ENCODE assay signal across 9 mouse cellular contexts in genomic region chr6:122626110-122626509, GRCm38 (mm10). TPM values are rescaled to one million over a fixed set of nuclear protein-coding genes. Genes with fewer than 3 reads are reported as not detected.
DNase-seq lines count a peak whose midpoint lies in the region; ATAC-seq lines count a peak whose summit lies in the region.
"Had no signal": no experiment of that assay in that cellular context is flagged by ENCODE, and none has a peak within 500 bp of the region (broad histone marks: within the 10 kb centered on the region; RNA-seq: fewer than 3 reads in every experiment).

Gene Dppa3 (plus strand): TSS chr6:122626410.

- no peaks in the 10 kb centered on the region for H3K36me3 ChIP-seq in hindbrain, embryonic 16.5 days (ENCODE audit: control insufficient read depth, insufficient read depth, low read length)
- H3K36me3 ChIP-seq in hindbrain, embryonic 14.5 days (replicated peaks; ENCODE audit: control insufficient read depth, insufficient read depth) = no peaks in the 10 kb centered on the region
- no peaks in the 10 kb centered on the region for H3K36me3 ChIP-seq in midbrain, embryonic 15.5 days (replicated peaks)
- H3K36me3 ChIP-seq in midbrain, embryonic 14.5 days (ENCODE audit: control insufficient read depth, insufficient read depth, low read length) = no peaks in the 10 kb centered on the region
- H3K36me3 ChIP-seq in liver, embryonic 11.5 days (ENCODE audit: control insufficient read depth, insufficient read depth, low read length) = no peaks in the 10 kb centered on the region
- H3K36me3 ChIP-seq in stomach, embryonic 16.5 days (ENCODE audit: control insufficient read depth, insufficient read depth, low read length) = no peaks in the 10 kb centered on the region

- no peak for ATAC-seq in hindbrain, embryonic 16.5 days
- no peak for ATAC-seq in hindbrain, embryonic 14.5 days (ENCODE audit: low FRiP score)
- no peak for ATAC-seq in midbrain, embryonic 15.5 days (replicated peaks)
- no peak for ATAC-seq in midbrain, embryonic 14.5 days (ENCODE audit: low FRiP score, low TSS enrichment)
- ATAC-seq in liver, embryonic 11.5 days (replicated peaks; ENCODE audit: low FRiP score) = no peak
- ATAC-seq in stomach, embryonic 16.5 days (ENCODE audit: insufficient read depth, low FRiP score) = no peak

- H3K4me2 ChIP-seq in hindbrain, embryonic 16.5 days (ENCODE audit: low read length) = peak within 1 kb of the TSS; percentile 40; the same call in 1 of the 2 replicates
- no peak within 1 kb of the TSS for H3K4me2 ChIP-seq in hindbrain, embryonic 14.5 days (replicated peaks)
- 0 out of 2 replicates have a peak within 1 kb of the TSS, but pooled peaks have one; percentile 30 for H3K4me2 ChIP-seq in midbrain, embryonic 15.5 days
- no peak within 1 kb of the TSS for H3K4me2 ChIP-seq in midbrain, embryonic 14.5 days (ENCODE audit: low read length)
- H3K4me2 ChIP-seq in liver, embryonic 11.5 days = peak within 1 kb of the TSS; percentile 49
- peak within 1 kb of the TSS; percentile 45 for H3K4me2 ChIP-seq in stomach, embryonic 16.5 days (ENCODE audit: low read depth, low read length)

- no peaks in the 10 kb centered on the region for H3K4me1 ChIP-seq in hindbrain, embryonic 16.5 days (ENCODE audit: control insufficient read depth, insufficient read depth, low read depth, low read length)
- H3K4me1 ChIP-seq in hindbrain, embryonic 14.5 days (replicated peaks; ENCODE audit: control insufficient read depth, insufficient read depth, low read length) = no peaks in the 10 kb centered on the region
- no peaks in the 10 kb centered on the region for H3K4me1 ChIP-seq in midbrain, embryonic 15.5 days
- H3K4me1 ChIP-seq in midbrain, embryonic 14.5 days (ENCODE audit: control insufficient read depth, insufficient read depth, low read length) = no peaks in the 10 kb centered on the region
- H3K4me1 ChIP-seq in liver, embryonic 11.5 days (replicated peaks; ENCODE audit: control insufficient read depth, insufficient read depth, low read length) = no peaks in the 10 kb centered on the region
- no peaks in the 10 kb centered on the region for H3K4me1 ChIP-seq in stomach, embryonic 16.5 days (ENCODE audit: control insufficient read depth, insufficient read depth, low read length)

- WGBS in hindbrain, embryonic 16.5 days = 93% methylated on average over 8 of the region's 8 CpGs
- 93% methylated on average over 8 of the region's 8 CpGs for WGBS in hindbrain, embryonic 14.5 days
- 91% methylated on average over 8 of the region's 8 CpGs for WGBS in midbrain, embryonic 15.5 days
- whole genome bisulfite sequencing in midbrain, embryonic 14.5 days = 95% methylated on average over 8 of the region's 8 CpGs
- 71% methylated on average over 8 of the region's 8 CpGs for WGBS in liver, embryonic 11.5 days
- 88% methylated on average over 8 of the region's 8 CpGs for WGBS in stomach, embryonic 16.5 days

- no peak within 1 kb of the TSS for H3K4me3 ChIP-seq in hindbrain, embryonic 16.5 days (ENCODE audit: low read length)
- no peak within 1 kb of the TSS for H3K4me3 ChIP-seq in hindbrain, embryonic 14.5 days (replicated peaks; ENCODE audit: low read length)
- H3K4me3 ChIP-seq in midbrain, embryonic 15.5 days = no peak within 1 kb of the TSS
- H3K4me3 ChIP-seq in midbrain, embryonic 14.5 days (replicated peaks; ENCODE audit: low read depth, low read length) = no peak within 1 kb of the TSS
- H3K4me3 ChIP-seq in liver, embryonic 11.5 days (ENCODE audit: low read depth, low read length) = peak within 1 kb of the TSS; percentile 28; the same call in 1 of the 2 replicates
- H3K4me3 ChIP-seq in stomach, embryonic 16.5 days (replicated peaks; ENCODE audit: low read length) = no peak within 1 kb of the TSS

- H3K9ac ChIP-seq in hindbrain, embryonic 16.5 days (ENCODE audit: low read depth, low read length) = no peak within 1 kb of the TSS
- H3K9ac ChIP-seq in hindbrain, embryonic 14.5 days = no peak within 1 kb of the TSS
- H3K9ac ChIP-seq in midbrain, embryonic 15.5 days = no peak within 1 kb of the TSS
- no peak within 1 kb of the TSS for H3K9ac ChIP-seq in midbrain, embryonic 14.5 days (replicated peaks; ENCODE audit: low read length)
- H3K9ac ChIP-seq in liver, embryonic 11.5 days (ENCODE audit: low read depth, low read length) = no peak within 1 kb of the TSS
- H3K9ac ChIP-seq in stomach, embryonic 16.5 days (ENCODE audit: low read length) = no peak within 1 kb of the TSS

- H3K27ac ChIP-seq in hindbrain, embryonic 16.5 days (ENCODE audit: low read depth, low read length) = no peak within 1 kb of the TSS
- no peak within 1 kb of the TSS for H3K27ac ChIP-seq in hindbrain, embryonic 14.5 days
- no peak within 1 kb of the TSS for H3K27ac ChIP-seq in midbrain, embryonic 15.5 days
- H3K27ac ChIP-seq in midbrain, embryonic 14.5 days (replicated peaks; ENCODE audit: low read depth, low read length) = no peak within 1 kb of the TSS
- no peak within 1 kb of the TSS for H3K27ac ChIP-seq in liver, embryonic 11.5 days (ENCODE audit: low read depth, low read length)
- H3K27ac ChIP-seq in stomach, embryonic 16.5 days (ENCODE audit: low read length) = no peak within 1 kb of the TSS

- DNase-seq in hindbrain, embryonic 14.5 days (ENCODE audit: low spot score) = no peak
- no peak for DNase-seq in midbrain, embryonic 14.5 days
- no peak for DNase-seq in liver, embryonic 11.5 days (ENCODE audit: low spot score)
- DNase-seq in thymus, postnatal 14 days = no peak
- DNase-seq: cerebellum, adult 2 months; lung, postnatal 4 days had no signal

- no peaks in the 10 kb centered on the region for H3K9me3 ChIP-seq in hindbrain, embryonic 16.5 days (ENCODE audit: control insufficient read depth, low read length)
- H3K9me3 ChIP-seq in hindbrain, embryonic 14.5 days (ENCODE audit: control insufficient read depth, low read length) = no peaks in the 10 kb centered on the region
- no peaks in the 10 kb centered on the region for H3K9me3 ChIP-seq in midbrain, embryonic 15.5 days
- no peaks in the 10 kb centered on the region for H3K9me3 ChIP-seq in midbrain, embryonic 14.5 days (ENCODE audit: control insufficient read depth, low read length)
- H3K9me3 ChIP-seq in liver, embryonic 11.5 days (ENCODE audit: control insufficient read depth, low read length) = no peaks in the 10 kb centered on the region
- no peaks in the 10 kb centered on the region; the same call in 1 of the 2 replicates for H3K9me3 ChIP-seq in stomach, embryonic 16.5 days (replicated peaks; ENCODE audit: control insufficient read depth, low read length)

- H3K27me3 ChIP-seq in hindbrain, embryonic 16.5 days (replicated peaks; ENCODE audit: control insufficient read depth, insufficient read depth, low read length) = no peaks in the 10 kb centered on the region
- H3K27me3 ChIP-seq in hindbrain, embryonic 14.5 days (ENCODE audit: control insufficient read depth, insufficient read depth, low read length) = no peaks in the 10 kb centered on the region
- no peaks in the 10 kb centered on the region for H3K27me3 ChIP-seq in midbrain, embryonic 15.5 days (replicated peaks)
- H3K27me3 ChIP-seq in midbrain, embryonic 14.5 days (ENCODE audit: control insufficient read depth, insufficient read depth, low read length) = no peaks in the 10 kb centered on the region
- H3K27me3 ChIP-seq in liver, embryonic 11.5 days (replicated peaks; ENCODE audit: control insufficient read depth, insufficient read depth, low read length) = peaks cover 5% of the 10 kb centered on the region; the same call in 1 of the 2 replicates
- H3K27me3 ChIP-seq in stomach, embryonic 16.5 days (ENCODE audit: control insufficient read depth, insufficient read depth, low read length) = no peaks in the 10 kb centered on the region

RNA-seq across cellular contexts. Expression of gene Dppa3, which starts in this region (rescaled TPM):
- polyA plus RNA-seq in hindbrain, embryonic 16.5 days (2015; fragmentation: Nextera tagmentation; extraction: Ambion mirVana) = not detected in 2 replicates
- polyA plus RNA-seq in hindbrain, embryonic 14.5 days (2014; fragmentation: Nextera tagmentation; extraction: Ambion mirVana) = not detected in 2 replicates
- not detected in 2 replicates for polyA plus RNA-seq in midbrain, embryonic 15.5 days (2015; fragmentation: Nextera tagmentation; extraction: Ambion mirVana)
- polyA plus RNA-seq in midbrain, embryonic 14.5 days (2014; fragmentation: Nextera tagmentation; extraction: Ambion mirVana) = not detected in 2 replicates
- polyA plus RNA-seq in liver, embryonic 11.5 days (2014; fragmentation: Nextera tagmentation; extraction: Ambion mirVana) = not detected in 2 replicates
- not detected in 2 replicates for polyA plus RNA-seq in stomach, embryonic 16.5 days (2015; fragmentation: Nextera tagmentation; extraction: Ambion mirVana)
- polyA plus RNA-seq: cerebellum, adult 2 months had no signal

Comparison
In these comparisons a context has a peak if more than half of its experiments do, and no peak if none do; other contexts are left out.
1. H3K4me2 ChIP-seq: peak in hindbrain, embryonic 16.5 days (single experiment), midbrain, embryonic 15.5 days (single experiment), liver, embryonic 11.5 days (single experiment) and stomach, embryonic 16.5 days (single experiment); none in hindbrain, embryonic 14.5 days (single experiment) and midbrain, embryonic 14.5 days (single experiment).